Mouse (Mus musculus): ENCODE measurements around the gene Wnt3. TPM values are rescaled to one million over a fixed set of nuclear protein-coding genes. Genes with fewer than 3 reads are reported as not detected.
A peak's percentile ranks its signal among the peaks of the same experiment; 100 is the strongest.
"Not testable (repeated sequence)": the region's sequence is repeated elsewhere in the genome, so short reads cannot be mapped to it uniquely, and the experiment has no call there.

The Wnt3 gene
- under 1 TPM in 1 of 2 experiments, not detected in 1; 0.58 TPM for total RNA-seq (2021)
- long read RNA-seq, experiment 1 = 0 reads
- long read RNA-seq, experiment 2, partial matches to known transcripts = 0 of 2 reads
- long read RNA-seq, experiment 2, other reads (novel, unspliced or antisense) = 2 of 2 reads

DNA sequence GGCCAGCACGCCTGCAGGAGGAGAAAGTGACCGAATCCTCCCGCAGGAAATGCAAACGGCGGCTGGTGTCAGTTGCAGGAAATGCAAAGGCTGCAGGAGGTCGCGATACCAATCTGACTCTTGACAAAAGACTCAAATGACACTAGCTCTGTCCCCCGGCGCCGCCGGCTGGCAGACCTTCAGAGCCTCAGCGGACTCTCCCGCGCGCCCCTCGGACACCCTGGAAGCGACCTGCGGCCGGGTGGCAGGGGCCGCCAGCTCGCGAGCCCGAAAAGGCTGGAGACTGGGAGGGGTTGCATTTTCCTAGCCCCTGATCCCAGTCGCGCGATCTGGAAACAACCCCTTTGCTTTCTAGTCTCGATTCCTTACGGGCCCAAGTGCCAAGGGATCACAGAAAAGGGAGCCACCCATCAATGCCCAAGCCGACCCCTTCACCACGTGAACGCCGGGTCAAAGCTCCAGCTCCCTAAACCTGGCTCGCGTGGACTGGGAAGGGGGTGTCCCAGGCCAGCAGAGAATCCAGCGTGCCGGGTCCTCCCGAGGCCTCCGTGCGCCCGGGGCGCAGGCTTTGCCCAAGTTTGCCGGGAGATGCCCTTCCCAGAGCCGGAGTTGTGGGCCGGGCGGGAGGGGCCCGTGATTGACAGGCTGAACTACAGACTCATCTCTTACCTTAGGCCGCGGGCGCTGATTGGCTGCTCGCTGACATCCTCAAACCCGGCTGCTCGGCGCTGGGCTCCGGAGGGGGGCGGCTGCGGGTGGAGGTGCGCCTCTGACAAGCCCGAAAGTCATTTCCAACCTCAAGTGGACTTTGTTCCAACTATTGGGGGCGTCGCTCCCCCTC, at the start of gene Wnt3:
Gene Wnt3 (plus strand): TSS at position 764 of the 841 bp plus-strand sequence.
- DNase-seq (ENCODE audit: low spot score in 2 of 2) = no peak

- DNase-seq (ENCODE audit: low spot score in 2 of 2) = no peak
These were observed 49.6 kb upstream of the Wnt3 start for GRCm38 (mm10) chr11:103724331-103724771.

DNA sequence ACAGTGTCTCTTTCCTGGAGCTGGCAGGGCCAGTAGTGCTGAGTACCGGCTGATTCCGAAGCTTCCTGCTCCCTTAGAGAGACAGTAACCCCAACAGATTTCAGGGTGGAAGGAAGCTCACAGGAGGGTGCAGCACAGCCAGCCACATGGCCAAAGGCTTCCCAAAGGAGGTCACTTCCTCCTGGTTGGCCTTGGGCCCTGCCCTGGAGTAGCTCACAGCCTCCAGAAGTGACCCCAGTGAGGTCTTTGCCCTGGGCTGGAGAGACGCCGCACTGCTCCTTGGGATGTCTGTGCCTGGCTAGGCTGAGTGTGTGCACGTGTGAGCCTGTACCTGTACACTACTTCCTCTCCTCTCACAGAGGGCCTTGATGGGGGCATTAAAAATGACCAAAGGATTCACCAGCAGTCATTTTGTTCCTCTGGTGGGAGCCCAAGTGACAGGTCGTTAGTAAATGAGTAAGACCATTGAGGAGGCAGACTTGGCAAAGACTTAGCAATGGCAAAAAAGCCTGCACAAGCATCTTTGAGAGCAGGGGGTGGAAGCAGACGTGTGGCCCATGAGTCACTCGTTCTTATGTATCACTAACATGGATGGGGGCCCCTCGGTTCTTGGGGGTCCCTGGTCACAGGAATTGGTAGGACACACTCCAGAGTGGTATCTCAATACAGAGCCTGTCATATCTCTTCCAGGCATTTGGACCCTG, 44.5 kb upstream of the Wnt3 start:
- no peak for DNase-seq (ENCODE audit: low spot score in 2 of 2)

GRCm38 (mm10) chr11:103731594-103731993, 42.4 kb upstream of the Wnt3 start:
- no peak for DNase-seq (ENCODE audit: low spot score in 2 of 2)

DNA sequence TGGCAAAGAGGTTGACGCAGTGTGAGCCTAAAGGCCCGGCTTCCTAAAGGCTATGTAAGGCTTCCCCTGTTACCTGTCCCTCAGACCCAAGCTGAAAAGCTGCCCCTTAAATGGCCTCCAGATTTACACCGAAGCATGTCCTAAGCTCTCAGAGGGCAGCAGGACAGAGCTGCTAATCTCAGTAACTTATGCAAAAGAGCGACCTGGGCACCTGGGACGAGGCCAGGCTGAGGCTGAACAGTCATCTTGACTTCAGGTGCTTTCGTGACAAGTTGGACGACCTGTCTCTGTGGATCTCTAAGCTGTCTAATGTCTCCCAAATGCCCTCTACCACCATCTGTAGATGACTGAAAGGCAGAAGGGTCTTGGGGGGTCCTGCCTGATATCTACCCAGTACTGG, 41.6 kb upstream of the Wnt3 start:
- no peak for DNase-seq (ENCODE audit: low spot score in 2 of 2)

DNA sequence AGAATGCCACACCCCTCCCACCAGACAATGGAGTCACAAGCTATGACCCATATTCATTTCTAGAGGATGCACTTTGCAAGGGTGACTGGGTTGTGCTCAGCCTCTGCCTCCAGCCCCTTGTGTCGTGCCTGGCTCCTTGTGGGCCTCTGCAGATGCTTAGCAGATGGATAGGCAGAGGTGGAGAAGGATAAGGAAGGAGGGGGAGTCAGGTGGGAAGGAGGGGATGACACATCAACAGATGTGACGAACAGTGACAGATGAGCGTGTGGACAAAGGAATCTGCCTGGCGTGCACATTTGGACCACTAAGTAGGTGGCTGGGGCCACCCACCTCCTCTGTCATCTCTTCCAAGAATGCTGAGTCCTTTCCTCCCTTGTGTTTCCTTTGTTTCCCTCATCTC, 40.9 kb upstream of the Wnt3 start:
- no peak for DNase-seq (ENCODE audit: low spot score in 2 of 2)

GRCm38 (mm10) chr11:103733961-103734360, 40.0 kb upstream of the Wnt3 start:
- DNase-seq (ENCODE audit: low spot score in 2 of 2) = no peak

DNA sequence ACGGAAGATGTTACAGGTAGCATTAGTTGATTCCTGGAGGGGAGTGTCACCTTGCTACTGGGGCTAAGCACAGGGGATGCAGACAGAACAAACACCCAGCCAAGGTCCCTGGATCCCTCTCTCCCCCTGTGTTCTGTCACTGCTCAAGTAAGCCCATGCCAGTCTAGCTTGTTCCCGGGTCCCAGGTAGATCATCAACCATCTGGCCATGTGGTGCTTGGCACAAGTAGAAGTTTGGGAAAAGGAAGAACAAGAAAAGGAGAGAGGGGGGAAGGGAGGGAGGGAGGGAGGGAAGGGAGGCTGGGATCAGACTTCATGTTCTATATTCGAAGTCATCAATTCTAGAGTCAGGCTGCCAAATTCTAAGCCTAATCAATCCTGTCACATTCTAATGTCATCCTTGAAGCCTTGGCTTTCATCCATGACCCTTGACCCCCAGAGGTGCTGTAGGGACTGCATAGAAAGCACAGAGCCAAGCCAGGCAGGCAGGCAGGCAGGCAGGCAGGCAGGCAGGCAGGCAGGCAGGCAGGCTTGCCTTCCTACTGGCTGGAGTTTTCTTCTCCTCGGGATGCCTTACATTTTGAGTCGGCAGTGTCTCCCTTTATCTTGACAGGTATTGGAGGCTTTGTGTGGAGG, 39.4 kb upstream of the Wnt3 start:
- DNase-seq (ENCODE audit: low spot score in 2 of 2) = no peak

DNA sequence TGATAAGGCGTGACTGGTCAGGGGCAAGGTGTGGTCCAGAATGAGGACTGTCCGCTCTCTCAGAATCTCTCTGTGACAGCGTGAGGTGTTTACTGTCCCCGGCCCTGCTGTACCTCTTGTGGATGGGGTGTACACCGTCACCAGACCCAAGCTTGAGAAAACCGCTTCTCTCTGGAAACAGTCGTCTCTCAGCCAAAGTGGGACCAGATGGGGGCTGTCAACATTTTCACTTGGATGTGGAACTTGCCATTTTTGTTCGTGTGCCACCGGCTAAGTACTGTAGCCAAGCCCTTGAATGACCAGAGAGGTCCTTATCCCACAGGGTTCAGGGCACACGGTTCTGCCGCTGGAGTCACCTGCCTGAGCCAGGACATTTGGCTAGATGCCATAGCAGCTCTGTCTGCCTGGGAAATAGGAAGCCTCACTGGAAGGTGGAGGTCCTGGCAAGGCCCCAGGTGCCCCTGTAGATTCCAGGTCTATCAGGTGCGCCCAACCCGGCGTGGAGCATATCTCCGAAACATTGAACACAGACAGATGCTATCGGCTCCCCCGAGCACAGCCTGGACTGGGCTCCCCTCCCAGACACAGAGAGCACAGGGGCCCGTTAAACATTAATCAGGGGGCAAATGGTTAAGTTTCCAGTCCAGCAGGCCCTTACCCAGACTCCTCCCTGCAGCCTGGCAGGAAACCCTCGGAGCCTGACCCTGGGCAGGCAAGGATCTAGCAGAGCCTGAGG, 38.7 kb upstream of the Wnt3 start:
- no peak for DNase-seq (ENCODE audit: low spot score in 2 of 2)

DNA sequence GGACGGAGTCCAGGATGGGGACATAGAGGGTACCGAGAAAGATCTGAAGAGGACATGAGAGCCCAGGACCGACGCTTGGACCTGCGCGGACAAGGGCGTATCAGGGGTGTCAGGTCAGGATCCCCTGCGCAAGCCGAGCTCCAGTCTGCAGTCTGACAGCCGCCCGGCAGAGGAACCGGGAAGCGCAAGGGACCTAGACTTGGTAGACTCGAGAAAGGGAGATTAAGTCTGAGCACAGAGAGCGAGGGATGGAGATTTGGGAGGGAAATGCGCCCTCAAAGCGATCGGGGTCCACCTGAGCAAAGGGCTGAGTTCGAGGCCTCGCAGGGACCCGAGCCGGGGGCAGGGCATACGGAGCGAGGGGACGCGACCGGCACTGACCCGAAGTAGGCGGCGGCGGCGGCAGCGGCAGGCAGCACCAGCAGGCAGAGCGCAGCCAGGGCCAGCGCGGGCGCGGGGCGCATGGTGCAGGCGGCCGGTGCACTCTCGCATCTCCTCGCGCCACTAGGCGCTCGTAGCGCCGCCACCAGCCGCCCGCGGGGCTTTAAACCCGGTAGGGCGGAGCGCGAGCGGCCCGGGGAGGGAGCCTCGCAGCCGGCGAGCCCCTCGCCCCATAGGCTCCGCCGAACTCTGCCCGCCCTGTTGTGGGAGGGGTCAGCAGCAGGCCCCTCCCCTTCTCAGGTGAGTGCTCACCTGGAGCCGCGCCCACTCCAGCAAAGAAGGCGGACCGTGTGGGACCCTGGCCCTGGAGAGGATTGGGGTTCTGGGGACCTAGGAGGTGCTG, 24.5 kb upstream of the Wnt3 start, which contains the start of gene Wnt9b:
Gene Wnt9b (minus strand): TSS at position 516 of the 784 bp plus-strand sequence.
- peak; percentile 38 to 43 for DNase-seq (ENCODE audit: low spot score in 2 of 2)

- DNase-seq (ENCODE audit: low spot score in 2 of 2) = peak in 1 of 2 experiments; percentile 38
These were observed 23.3 kb upstream of the Wnt3 start for GRCm38 (mm10) chr11:103750612-103751011.

DNA sequence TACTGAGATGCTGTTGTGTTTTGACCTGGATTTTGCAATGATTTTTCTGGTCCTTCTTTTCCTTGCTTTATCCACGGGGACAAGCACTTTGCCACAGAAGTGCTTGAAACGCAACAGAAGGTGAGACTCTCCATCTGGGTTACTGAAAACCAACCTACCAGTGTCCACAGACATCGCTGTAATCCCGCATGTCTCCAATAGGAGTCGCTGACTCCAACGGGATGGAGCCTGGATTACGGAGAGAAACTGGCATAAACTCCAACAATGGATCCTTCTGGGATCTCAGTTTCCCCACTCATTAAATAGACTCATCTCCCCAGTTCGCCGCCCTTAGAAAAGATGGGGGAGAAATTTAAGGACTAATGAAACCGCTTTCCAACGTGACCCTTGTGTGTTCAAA, 15.9 kb upstream of the Wnt3 start:
- DNase-seq (ENCODE audit: low spot score in 2 of 2) = no peak

DNA sequence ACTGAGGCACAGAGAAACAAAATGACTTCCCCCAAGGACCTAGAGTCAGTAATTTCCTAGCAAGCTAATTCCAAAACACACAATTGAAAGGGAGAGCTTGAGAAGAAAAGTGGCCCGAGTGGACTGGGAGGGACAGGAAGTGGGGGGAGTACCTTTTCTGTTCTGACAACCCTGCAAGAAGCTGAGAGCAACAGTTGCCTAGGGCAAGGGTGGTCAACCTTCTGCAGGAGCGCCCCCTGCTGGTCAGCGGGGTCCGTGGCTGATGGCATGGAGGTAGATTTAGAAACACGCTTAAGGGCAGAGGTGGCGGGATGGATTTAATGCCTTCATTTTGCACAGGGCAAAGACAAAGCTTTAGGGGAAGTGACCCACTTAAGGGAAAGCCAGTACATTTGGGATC, 15.2 kb upstream of the Wnt3 start:
- peak; percentile 90 to 91 for DNase-seq (ENCODE audit: low spot score in 2 of 2)

DNA sequence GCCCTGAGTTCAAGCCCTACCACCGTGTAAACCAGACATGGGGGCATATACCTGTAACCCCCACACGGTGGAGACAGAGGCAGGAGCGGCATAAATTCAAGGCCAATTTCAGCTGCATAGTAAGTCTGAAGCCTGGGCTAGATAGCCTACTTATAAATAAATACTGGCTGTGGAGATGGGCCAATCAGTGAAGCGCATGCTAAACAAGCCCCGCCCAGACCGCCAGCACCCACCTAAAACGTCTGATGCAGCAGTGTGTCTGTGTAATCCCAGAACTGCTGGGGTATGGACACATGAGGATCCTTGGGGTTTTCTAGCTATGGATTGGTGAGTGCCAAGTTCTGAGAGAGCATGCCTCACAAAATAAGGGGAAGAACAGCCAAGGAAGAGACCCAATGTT, 13.8 kb upstream of the Wnt3 start:
- DNase-seq (ENCODE audit: low spot score in 2 of 2) = no peak

GRCm38 (mm10) chr11:103760891-103761290, 13.1 kb upstream of the Wnt3 start:
- DNase-seq (ENCODE audit: low spot score in 2 of 2) = not testable (repeated sequence)

DNA sequence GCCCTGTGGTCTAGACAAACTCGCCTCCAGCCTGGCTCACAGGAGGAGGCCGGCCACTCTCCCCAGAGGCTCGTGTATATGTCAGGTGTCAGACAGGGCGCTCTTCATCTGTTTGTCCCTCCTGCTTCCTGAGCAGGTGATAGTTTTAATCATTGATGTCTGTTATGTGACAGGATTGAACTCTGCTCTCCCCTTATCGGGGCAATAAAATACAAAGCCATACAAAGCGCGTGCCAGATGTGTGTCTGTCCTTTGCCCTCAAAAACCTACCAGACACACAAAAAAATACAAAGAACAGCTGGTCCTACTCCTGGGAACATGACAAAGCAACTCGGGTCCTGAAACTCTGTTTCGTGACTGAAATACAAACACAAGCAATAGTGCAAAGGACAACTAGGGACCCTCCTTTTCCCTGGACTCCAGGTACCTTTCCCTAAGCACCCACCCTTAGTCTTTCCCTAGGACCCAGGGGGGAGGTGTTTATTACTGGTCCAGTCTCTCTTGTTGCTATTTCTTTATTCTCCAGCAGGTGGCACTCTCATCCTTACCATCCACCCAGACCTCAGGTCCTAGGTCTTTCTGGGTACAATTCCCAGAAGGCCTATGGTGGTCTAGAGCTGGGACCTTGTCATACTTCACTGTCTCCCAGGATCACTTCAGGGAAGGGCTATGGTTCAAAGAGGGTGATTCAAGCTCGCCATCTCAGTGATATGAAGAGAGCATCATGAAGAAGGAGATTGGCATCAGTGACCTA, 10.4 kb upstream of the Wnt3 start:
- DNase-seq (ENCODE audit: low spot score in 2 of 2) = no peak

GRCm38 (mm10) chr11:103764601-103765000, 9.3 kb upstream of the Wnt3 start:
- no peak for DNase-seq (ENCODE audit: low spot score in 2 of 2)

DNA sequence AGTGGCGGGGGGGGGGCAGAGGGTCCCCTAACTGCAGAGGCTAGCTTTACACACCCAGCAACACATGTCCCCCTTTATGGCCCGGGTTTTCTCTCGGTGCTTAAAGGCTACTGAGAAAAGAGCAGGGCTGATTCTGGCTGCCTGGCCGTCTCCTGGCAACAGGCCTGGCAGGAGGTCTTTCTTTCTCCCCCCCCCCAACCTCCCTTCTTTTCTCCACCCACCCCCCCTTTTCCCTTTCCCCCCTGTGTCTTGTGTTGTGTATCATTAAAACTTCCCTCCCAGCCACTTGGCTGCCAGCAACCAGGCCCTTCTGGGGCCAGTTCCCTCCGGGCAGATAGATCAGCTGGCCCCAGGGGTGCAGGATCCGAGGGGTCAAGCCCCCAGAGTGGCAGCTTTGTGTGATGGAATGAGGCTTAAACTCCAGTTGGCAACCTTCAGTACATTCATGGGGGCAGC, 8.4 kb upstream of the Wnt3 start:
- no peak for DNase-seq (ENCODE audit: low spot score in 2 of 2)

GRCm38 (mm10) chr11:103771160-103771817, 2.7 kb upstream of the Wnt3 start:
- no peak for DNase-seq (ENCODE audit: low spot score in 2 of 2)

Data from adrenal gland, adult 18-20 months (tissue).